Mouse (Mus musculus) embryonic fibroblast, embryonic 13.5 days (primary cell): ENCODE measurements around the gene Kif1c.

Experiments used
- CTCF ChIP-seq: IDR thresholded peaks from 2 replicates; pipeline ENCODE4 v1.5.1; 2011; ENCODE audit warnings: mild to moderate bottlenecking, control low read depth, low read length, moderate library complexity, borderline replicate concordance; ENCODE audit not compliant: insufficient read depth
- POLR2A ChIP-seq: IDR thresholded peaks from 2 replicates; pipeline ENCODE4 v1.6.1; 2011; ENCODE audit warnings: low read depth, mild to moderate bottlenecking, control low read depth, low read length, moderate library complexity

GRCm38 (mm10) chr11:70693504-70693903 lies 6.8 kb upstream of the Kif1c start:
- TF ChIP-seq POLR2A (no peak), CTCF (no peak)
